Mouse (Mus musculus): ENCODE measurements around the gene Gm37419.

DNA sequence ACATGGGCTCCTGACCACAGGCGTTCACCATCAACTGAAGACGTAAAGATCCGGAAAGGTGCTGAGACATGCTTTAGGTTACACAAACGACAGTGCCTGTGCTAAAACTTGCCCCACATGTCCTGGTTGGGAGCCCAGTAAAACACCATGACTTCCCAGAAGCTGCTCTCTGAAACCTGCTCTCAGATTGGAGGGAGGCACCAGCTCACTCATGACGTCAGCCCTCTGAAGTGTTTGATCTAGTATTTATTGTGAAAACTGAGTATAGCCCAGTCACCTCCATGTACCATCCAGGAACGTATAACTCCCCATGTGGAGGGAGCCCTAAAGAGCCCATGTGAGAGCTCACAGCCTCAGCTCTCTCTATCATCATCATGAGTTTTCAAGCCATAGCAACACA is 9.6 kb downstream of the Gm37419 start:
- no peak for TF ChIP-seq CTCF (conservative IDR thresholded peaks at IDR 0.05; ENCODE audit: low read length)
- no peak for TF ChIP-seq NANOG (IDR thresholded peaks at IDR 0.05; ENCODE audit: borderline replicate concordance, low read length)
